Mouse (Mus musculus): ENCODE results near the gene Nfkbiz. TPM values are rescaled to one million over a fixed set of nuclear protein-coding genes. Genes with fewer than 3 reads are reported as not detected.

Nfkbiz gene
- polyA plus RNA-seq, 1 experiment from 2014 or later, result 3.1 TPM

- no peak overlapping the region for H3K4me2 ChIP-seq (ENCODE audit: low read length)
- no peaks in the 10 kb centered on the region for H3K36me3 ChIP-seq (ENCODE audit: control insufficient read depth, insufficient read depth, low read length)
- no peak overlapping the region for H3K9ac ChIP-seq (ENCODE audit: low read length)
- 84% methylated on average over 6 of the region's 6 CpGs for WGBS
- no peaks in the 10 kb centered on the region for H3K27me3 ChIP-seq (ENCODE audit: control insufficient read depth, insufficient read depth, low read length)
- H3K4me1 ChIP-seq (ENCODE audit: control insufficient read depth in 2 of 2, insufficient read depth in 2 of 2, low read length in 2 of 2), result no peaks in the 10 kb centered on the region
- no peak for ATAC-seq (ENCODE audit: insufficient number of reproducible peaks, insufficient read depth, low FRiP score, low read depth)
- H3K4me3 ChIP-seq (ENCODE audit: control insufficient read depth in 1 of 2, insufficient read depth in 1 of 2, low read depth in 1 of 2, low read length in 2 of 2), result no peak overlapping the region
- no peak overlapping the region for H3K27ac ChIP-seq (replicated peaks in 1 of 2; ENCODE audit: control insufficient read depth in 1 of 2, insufficient read depth in 1 of 2, low read depth in 2 of 2, low read length in 2 of 2)
- H3K9me3 ChIP-seq (ENCODE audit: control insufficient read depth, low read length), result no peaks in the 10 kb centered on the region
These were observed 6.7 kb downstream of the Nfkbiz start for GRCm38 (mm10) chr16:55832040-55832439.

GRCm38 (mm10) chr16:55831451-55831850 is 7.2 kb downstream of the Nfkbiz start:
- no peak overlapping the region for H3K9ac ChIP-seq (ENCODE audit: low read length)
- H3K27ac ChIP-seq (replicated peaks in 1 of 2; ENCODE audit: control insufficient read depth in 1 of 2, insufficient read depth in 1 of 2, low read depth in 2 of 2, low read length in 2 of 2), result no peak overlapping the region
- H3K4me3 ChIP-seq (ENCODE audit: control insufficient read depth in 1 of 2, insufficient read depth in 1 of 2, low read depth in 1 of 2, low read length in 2 of 2), result no peak overlapping the region
- no peaks in the 10 kb centered on the region for H3K36me3 ChIP-seq (ENCODE audit: control insufficient read depth, insufficient read depth, low read length)
- H3K9me3 ChIP-seq (ENCODE audit: control insufficient read depth, low read length), result no peaks in the 10 kb centered on the region
- no peaks in the 10 kb centered on the region for H3K27me3 ChIP-seq (ENCODE audit: control insufficient read depth, insufficient read depth, low read length)
- no peak for ATAC-seq (ENCODE audit: insufficient number of reproducible peaks, insufficient read depth, low FRiP score, low read depth)
- WGBS, result 91% methylated on average over 1 of the region's 1 CpGs
- no peak overlapping the region for H3K4me2 ChIP-seq (ENCODE audit: low read length)
- no peaks in the 10 kb centered on the region for H3K4me1 ChIP-seq (ENCODE audit: control insufficient read depth in 2 of 2, insufficient read depth in 2 of 2, low read length in 2 of 2)

- Histone ChIP-seq H3K9me3 (ENCODE audit: control insufficient read depth, low read length) (no peaks in the 10 kb centered on the region), H3K27ac (replicated peaks in 1 of 2; ENCODE audit: control insufficient read depth in 1 of 2, insufficient read depth in 1 of 2, low read depth in 2 of 2, low read length in 2 of 2) (0 out of 4 replicates have a peak overlapping the region, but pooled peaks of 1 of the 2 experiments have one; percentile 2), H3K27me3 (ENCODE audit: control insufficient read depth, insufficient read depth, low read length) (no peaks in the 10 kb centered on the region), H3K36me3 (ENCODE audit: control insufficient read depth, insufficient read depth, low read length) (peaks cover 3% of the 10 kb centered on the region; the same call in 1 of the 2 replicates), H3K4me1 (ENCODE audit: control insufficient read depth in 2 of 2, insufficient read depth in 2 of 2, low read length in 2 of 2) (peaks cover 8 to 23% of the 10 kb centered on the region in 2 experiments), H3K9ac (ENCODE audit: low read length) (no peak overlapping the region), H3K4me2 (ENCODE audit: low read length) (peak overlapping the region; percentile 88; the same call in 1 of the 2 replicates), H3K4me3 (ENCODE audit: control insufficient read depth in 1 of 2, insufficient read depth in 1 of 2, low read depth in 1 of 2, low read length in 2 of 2) (no peak overlapping the region)
- WGBS, result 69% methylated on average over 11 of the region's 11 CpGs
- no peak for ATAC-seq (ENCODE audit: insufficient number of reproducible peaks, insufficient read depth, low FRiP score, low read depth)
These were observed 15.1 kb downstream of the Nfkbiz start for GRCm38 (mm10) chr16:55823398-55824155.

- H3K9ac ChIP-seq (ENCODE audit: low read length), result peak overlapping the region; percentile 93
- H3K36me3 ChIP-seq (ENCODE audit: control insufficient read depth, insufficient read depth, low read length), result peaks cover 10% of the 10 kb centered on the region
- peak overlapping the region; percentile 88 for H3K4me2 ChIP-seq (ENCODE audit: low read length)
- no peaks in the 10 kb centered on the region for H3K27me3 ChIP-seq (ENCODE audit: control insufficient read depth, insufficient read depth, low read length)
- peak overlapping the region; percentile 60 to 93; a peak in 3 of 4 replicates for H3K4me3 ChIP-seq (ENCODE audit: control insufficient read depth in 1 of 2, insufficient read depth in 1 of 2, low read depth in 1 of 2, low read length in 2 of 2)
- H3K27ac ChIP-seq (replicated peaks in 1 of 2; ENCODE audit: control insufficient read depth in 1 of 2, insufficient read depth in 1 of 2, low read depth in 2 of 2, low read length in 2 of 2), result peak overlapping the region in 1 of 2 experiments; percentile 92; a peak in 1 of 4 replicates
- 45% methylated on average over 18 of the region's 18 CpGs for WGBS
- no peaks in the 10 kb centered on the region for H3K9me3 ChIP-seq (ENCODE audit: control insufficient read depth, low read length)
- peaks cover 8 to 24% of the 10 kb centered on the region in 2 experiments for H3K4me1 ChIP-seq (ENCODE audit: control insufficient read depth in 2 of 2, insufficient read depth in 2 of 2, low read length in 2 of 2)
- ATAC-seq (ENCODE audit: insufficient number of reproducible peaks, insufficient read depth, low FRiP score, low read depth), result no peak
These were observed 15.8 kb downstream of the Nfkbiz start for GRCm38 (mm10) chr16:55822741-55823397.

DNA sequence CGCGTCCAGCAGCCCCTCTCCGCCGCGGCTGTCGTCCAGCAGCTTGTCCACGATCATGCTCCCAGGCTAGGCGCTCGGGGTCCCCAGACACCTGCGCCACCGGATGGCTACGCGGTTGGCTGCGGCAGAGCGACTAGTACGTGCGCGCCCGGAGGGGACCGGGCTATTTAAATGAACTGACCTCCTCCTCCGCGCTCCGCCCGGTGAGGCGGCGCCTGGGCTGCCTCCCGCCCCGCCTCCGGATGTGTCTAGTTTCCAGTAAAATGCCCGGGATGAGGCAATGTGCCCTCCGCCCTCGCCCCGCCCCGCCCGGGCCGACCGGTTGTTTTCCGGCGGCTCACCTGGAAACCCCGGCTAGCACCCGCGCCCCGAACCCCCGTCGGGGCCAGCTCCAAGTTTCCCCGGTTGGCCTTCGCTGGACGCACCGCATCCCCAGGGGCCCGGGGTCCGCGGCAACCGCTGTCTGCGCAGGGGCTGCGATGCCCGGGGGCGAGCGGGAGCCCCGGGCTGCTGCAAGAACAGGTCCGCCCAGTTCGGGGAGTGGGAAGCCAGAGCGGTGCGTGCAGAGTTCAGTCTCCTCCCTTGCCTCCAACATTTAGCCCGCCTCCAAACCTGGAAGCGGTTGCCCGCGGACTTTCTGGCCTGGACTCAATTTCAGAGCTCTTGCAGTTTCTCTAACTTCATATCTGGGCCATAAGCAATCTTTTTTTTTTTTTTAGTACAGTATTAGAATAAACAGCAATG is 16.5 kb downstream of the Nfkbiz start:
- Histone ChIP-seq H3K27ac (replicated peaks in 1 of 2; ENCODE audit: control insufficient read depth in 1 of 2, insufficient read depth in 1 of 2, low read depth in 2 of 2, low read length in 2 of 2) (peak overlapping the region; percentile 90 to 92), H3K4me3 (ENCODE audit: control insufficient read depth in 1 of 2, insufficient read depth in 1 of 2, low read depth in 1 of 2, low read length in 2 of 2) (peak overlapping the region; percentile 60 to 93), H3K27me3 (ENCODE audit: control insufficient read depth, insufficient read depth, low read length) (no peaks in the 10 kb centered on the region), H3K9me3 (ENCODE audit: control insufficient read depth, low read length) (no peaks in the 10 kb centered on the region), H3K36me3 (ENCODE audit: control insufficient read depth, insufficient read depth, low read length) (peaks cover 17% of the 10 kb centered on the region), H3K9ac (ENCODE audit: low read length) (peak overlapping the region; percentile 93), H3K4me1 (ENCODE audit: control insufficient read depth in 2 of 2, insufficient read depth in 2 of 2, low read length in 2 of 2) (peaks cover 8 to 24% of the 10 kb centered on the region in 2 experiments), H3K4me2 (ENCODE audit: low read length) (peak overlapping the region; percentile 88)
- ATAC-seq (ENCODE audit: insufficient number of reproducible peaks, insufficient read depth, low FRiP score, low read depth), result peak; percentile 93
- WGBS, result under 1% methylated on average over 65 of the region's 67 CpGs

- Histone ChIP-seq H3K9ac (ENCODE audit: low read length) (peak overlapping the region; percentile 93), H3K27me3 (ENCODE audit: control insufficient read depth, insufficient read depth, low read length) (no peaks in the 10 kb centered on the region), H3K4me1 (ENCODE audit: control insufficient read depth in 2 of 2, insufficient read depth in 2 of 2, low read length in 2 of 2) (peaks cover 8 to 24% of the 10 kb centered on the region in 2 experiments), H3K9me3 (ENCODE audit: control insufficient read depth, low read length) (no peaks in the 10 kb centered on the region), H3K4me2 (ENCODE audit: low read length) (peak overlapping the region; percentile 88), H3K4me3 (ENCODE audit: control insufficient read depth in 1 of 2, insufficient read depth in 1 of 2, low read depth in 1 of 2, low read length in 2 of 2) (peak overlapping the region; percentile 60 to 93), H3K27ac (replicated peaks in 1 of 2; ENCODE audit: control insufficient read depth in 1 of 2, insufficient read depth in 1 of 2, low read depth in 2 of 2, low read length in 2 of 2) (peak overlapping the region; percentile 66 to 92), H3K36me3 (ENCODE audit: control insufficient read depth, insufficient read depth, low read length) (peaks cover 23% of the 10 kb centered on the region)
- under 1% methylated on average over 35 of the region's 40 CpGs for WGBS
- ATAC-seq (ENCODE audit: insufficient number of reproducible peaks, insufficient read depth, low FRiP score, low read depth), result peak; percentile 34; the same call in 1 of the 2 replicates
These were observed 17.1 kb downstream of the Nfkbiz start for GRCm38 (mm10) chr16:55821571-55821981.

- no peak for ATAC-seq (ENCODE audit: insufficient number of reproducible peaks, insufficient read depth, low FRiP score, low read depth)
- 19% methylated on average over 20 of the region's 20 CpGs for WGBS
- peaks cover 28% of the 10 kb centered on the region for H3K36me3 ChIP-seq (ENCODE audit: control insufficient read depth, insufficient read depth, low read length)
These were observed 17.7 kb downstream of the Nfkbiz start for GRCm38 (mm10) chr16:55820916-55821570.

More at GRCm38 (mm10) chr16:55820916-55821570, 17.7 kb downstream of the Nfkbiz start:
- peak overlapping the region; percentile 88 for H3K4me2 ChIP-seq (ENCODE audit: low read length)
- no peaks in the 10 kb centered on the region for H3K27me3 ChIP-seq (ENCODE audit: control insufficient read depth, insufficient read depth, low read length)
- peak overlapping the region; percentile 93 for H3K9ac ChIP-seq (ENCODE audit: low read length)
- peak overlapping the region; percentile 60 to 93 for H3K4me3 ChIP-seq (ENCODE audit: control insufficient read depth in 1 of 2, insufficient read depth in 1 of 2, low read depth in 1 of 2, low read length in 2 of 2)
- no peaks in the 10 kb centered on the region for H3K9me3 ChIP-seq (ENCODE audit: control insufficient read depth, low read length)
- H3K27ac ChIP-seq (replicated peaks in 1 of 2; ENCODE audit: control insufficient read depth in 1 of 2, insufficient read depth in 1 of 2, low read depth in 2 of 2, low read length in 2 of 2), result peak overlapping the region; percentile 66 to 92
- H3K4me1 ChIP-seq (ENCODE audit: control insufficient read depth in 2 of 2, insufficient read depth in 2 of 2, low read length in 2 of 2), result peaks cover 8 to 24% of the 10 kb centered on the region in 2 experiments

Data from heart, embryonic 14.5 days (tissue).